Mouse (Mus musculus) heart, adult 2 months (tissue): ENCODE measurements around the gene Arih1. TPM values are rescaled to one million over a fixed set of nuclear protein-coding genes. Genes with fewer than 3 reads are reported as not detected.

Experiments used
- DNase-seq, 2 experiments: peaks; one replicate each; pipeline ENCODE4 v3.0.0; 2021
- H3K27ac ChIP-seq: fragments of 200-600 bp; 2 replicates; pipeline ENCODE4 v1.8.1; 2022
- H3K27me3 ChIP-seq: fragments of 200-500 bp; 2 replicates; pipeline ENCODE4 v1.6.1; 2012; ENCODE audit warnings: mild to moderate bottlenecking, low read length, inconsistent platforms, mixed read lengths; ENCODE audit not compliant: control insufficient read depth, insufficient read depth
- H3K36me3 ChIP-seq: fragments of 200-500 bp; 2 replicates; pipeline ENCODE4 v1.6.1; 2012; ENCODE audit warnings: low read length, inconsistent platforms; ENCODE audit not compliant: control insufficient read depth, insufficient read depth
- H3K4me1 ChIP-seq: fragments of 200-500 bp; 2 replicates; pipeline ENCODE4 v1.6.1; 2011; ENCODE audit warnings: low read length; ENCODE audit not compliant: control insufficient read depth, insufficient read depth
- H3K4me3 ChIP-seq: fragments of 200-600 bp; 2 replicates; pipeline ENCODE4 v1.8.1; 2022
- H3K79me2 ChIP-seq: fragments of 200-500 bp; replicated peaks from 2 replicates; pipeline ENCODE4 v1.6.1; 2012; ENCODE audit warnings: mild to moderate bottlenecking, inconsistent platforms, low read length, moderate library complexity, mixed read lengths; ENCODE audit not compliant: control insufficient read depth, insufficient read depth
- H3K9ac ChIP-seq: fragments of 200-500 bp; 2 replicates; pipeline ENCODE4 v1.6.1; 2012; ENCODE audit warnings: low read depth, mild to moderate bottlenecking, control low read depth, inconsistent platforms, low read length, mixed read lengths
- CTCF ChIP-seq: fragments of 200-600 bp; IDR thresholded peaks from 2 replicates; pipeline ENCODE4 v1.8.1; 2022; ENCODE audit warnings: antibody characterized with exemption, mild to moderate bottlenecking, moderate library complexity
- EP300 ChIP-seq: fragments of 200-500 bp; IDR thresholded peaks from 2 replicates; pipeline ENCODE4 v1.6.1; 2011; ENCODE audit warnings: low read depth, low read length, control low read depth; ENCODE audit not compliant: insufficient read depth
- POLR2A ChIP-seq: fragments of 200-500 bp; IDR thresholded peaks from 2 replicates; pipeline ENCODE4 v1.6.1; 2011; ENCODE audit warnings: mild to moderate bottlenecking, low read depth, low read length, control low read depth; ENCODE audit not compliant: insufficient read depth
- WGBS: fragments of 180-500 bp; shearing (Covaris S2); methylation state at CpG from one replicate; pipeline ENCODE4 v1.1.7; 2018; 5-methylcytosine and 5-hydroxymethylcytosine counted together
- intact Hi-C: fragments of 180-260 bp; cut with DNase I; formaldehyde crosslinking; loops from one replicate; pipeline ENCODE4 v1.15.1; 2025
- polyA plus RNA-seq: library from polyadenylated mRNA; depleted of rRNA; stranded (reverse); fragments of >200 nt; gene quantifications from 2 replicates; pipeline ENCODE4 v1.2.3, GENCODE M21; 2012
- total RNA-seq, 2 experiments: library from RNA; stranded (reverse); gene quantifications; 2 replicates each; pipeline ENCODE4 v1.2.3; 2021

Arih1 gene
- total and polyA plus RNA-seq, 3 experiments, result 15.8 to 88.7 (median 79.2) TPM

- no peak for DNase-seq
- Histone ChIP-seq H3K27ac (no peak overlapping the region), H3K36me3 (no peaks in the 10 kb centered on the region), H3K27me3 (no peaks in the 10 kb centered on the region), H3K79me2 (no peaks in the 10 kb centered on the region), H3K4me1 (no peaks in the 10 kb centered on the region), H3K9ac (no peak overlapping the region), H3K4me3 (no peak overlapping the region)
- TF ChIP-seq POLR2A (no peak), EP300 (no peak)
- intact Hi-C loops, result no loop called here
- WGBS, result 47% methylated on average over 4 of the region's 4 CpGs
These were observed 26.0 kb upstream of the Arih1 start for GRCm38 (mm10) chr9:59512381-59512780.

DNA sequence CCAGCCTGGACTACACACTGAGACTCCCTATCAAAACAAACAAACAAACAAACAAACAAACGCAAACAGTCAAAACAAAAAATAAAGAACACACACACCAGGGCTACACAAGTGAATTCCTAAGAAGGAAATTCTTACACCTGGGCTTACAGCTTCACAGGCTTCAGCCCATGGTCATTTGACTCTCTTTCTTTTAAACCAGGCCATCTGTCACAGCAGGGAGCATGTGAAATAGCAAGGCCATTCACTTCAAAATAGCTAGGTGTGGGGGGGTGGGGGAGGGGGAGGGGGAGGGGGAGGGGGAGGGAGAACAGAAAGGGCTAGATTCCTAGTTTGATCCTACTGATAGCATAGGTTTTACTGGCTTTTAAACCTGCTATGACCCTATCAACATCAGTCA is 21.7 kb upstream of the Arih1 start:
- Histone ChIP-seq H3K27ac (no peak overlapping the region), H3K4me1 (no peaks in the 10 kb centered on the region), H3K4me3 (no peak overlapping the region), H3K79me2 (no peaks in the 10 kb centered on the region), H3K36me3 (no peaks in the 10 kb centered on the region), H3K27me3 (no peaks in the 10 kb centered on the region), H3K9ac (no peak overlapping the region)
- intact Hi-C loops, result no loop called here
- TF ChIP-seq CTCF (no peak), EP300 (no peak), POLR2A (no peak)
- no peak for DNase-seq
- WGBS, result 65% methylated on average over 1 of the region's 1 CpGs

GRCm38 (mm10) chr9:59487331-59487730 is 913 bp upstream of the Arih1 start:
- Histone ChIP-seq H3K4me1 (peaks cover 3% of the 10 kb centered on the region), H3K79me2 (peaks cover 3% of the 10 kb centered on the region; the same call in 1 of the 2 replicates), H3K27me3 (no peaks in the 10 kb centered on the region), H3K9ac (no peak overlapping the region; the same call in 1 of the 2 replicates), H3K27ac (peak overlapping the region; percentile 94), H3K36me3 (peaks cover 11% of the 10 kb centered on the region), H3K4me3 (peak overlapping the region; percentile 87)
- TF ChIP-seq CTCF, result no peak
- TF ChIP-seq EP300, result no peak
- TF ChIP-seq POLR2A, result no peak
- DNase-seq, result no peak
- intact Hi-C loops, result loop anchor here (5.0 to 10.0 kb wide), 4 partner anchors 63 to 170 kb away; partner anchors contain the start of gene Pkm

- no peaks in the 10 kb centered on the region for H3K27me3 ChIP-seq
- TF ChIP-seq EP300, result no peak
- TF ChIP-seq POLR2A, result no peak
- no peak for TF ChIP-seq CTCF
- intact Hi-C loops, result loop anchor here (1.0 to 10.0 kb wide), 5 partner anchors 61 to 171 kb away; partner anchors contain the start of genes Bbs4 and Pkm
- peaks cover 3% of the 10 kb centered on the region; the same call in 1 of the 2 replicates for H3K79me2 ChIP-seq
- DNase-seq, result no peak
- H3K4me1 ChIP-seq, result peaks cover 3% of the 10 kb centered on the region
- H3K4me3 ChIP-seq, result peak overlapping the region; percentile 87
- WGBS, result under 1% methylated on average over 70 of the region's 71 CpGs
- H3K27ac ChIP-seq, result peak overlapping the region; percentile 94
- H3K9ac ChIP-seq, result peak overlapping the region; percentile 100
- H3K36me3 ChIP-seq, result peaks cover 17% of the 10 kb centered on the region
These were observed 321 bp downstream of the Arih1 start for GRCm38 (mm10) chr9:59486076-59486518.

- intact Hi-C loops, result loop anchor here (1.0 to 10.0 kb wide), 6 partner anchors 61 to 195 kb away; partner anchors contain the start of genes Adpgk, Bbs4 and Pkm
- Histone ChIP-seq H3K4me3 (peak overlapping the region; percentile 87), H3K4me1 (peaks cover 3% of the 10 kb centered on the region), H3K27ac (peak overlapping the region; percentile 94), H3K9ac (peak overlapping the region; percentile 100), H3K79me2 (peaks cover 3% of the 10 kb centered on the region; the same call in 1 of the 2 replicates), H3K27me3 (no peaks in the 10 kb centered on the region), H3K36me3 (peaks cover 20% of the 10 kb centered on the region)
- WGBS, result under 1% methylated on average over 34 of the region's 34 CpGs
- TF ChIP-seq CTCF (peak; percentile 46), EP300 (no peak)
- peak; percentile 81 to 83 for DNase-seq
These were observed 825 bp downstream of the Arih1 start for GRCm38 (mm10) chr9:59485511-59486075.

- H3K4me3 ChIP-seq, result peak overlapping the region; percentile 87
- peak overlapping the region; percentile 28 for H3K9ac ChIP-seq
- H3K79me2 ChIP-seq, result peaks cover 3% of the 10 kb centered on the region; the same call in 1 of the 2 replicates
- TF ChIP-seq EP300 (no peak), CTCF (no peak), POLR2A (no peak)
- DNase-seq, result no peak
- WGBS, result 2% methylated on average over 7 of the region's 7 CpGs
- H3K4me1 ChIP-seq, result peaks cover 3% of the 10 kb centered on the region
- intact Hi-C loops, result loop anchor here (2.0 to 10.0 kb wide), 5 partner anchors 60 to 194 kb away; partner anchors contain the start of genes Adpgk and Pkm
- H3K27me3 ChIP-seq, result no peaks in the 10 kb centered on the region
- peaks cover 22% of the 10 kb centered on the region for H3K36me3 ChIP-seq
- H3K27ac ChIP-seq, result peak overlapping the region; percentile 94
These were observed 1.7 kb downstream of the Arih1 start for GRCm38 (mm10) chr9:59484760-59485159.
